Mouse (Mus musculus) midbrain, embryonic 16.5 days (tissue): ENCODE data around the gene Fam13a. TPM values are rescaled to one million over a fixed set of nuclear protein-coding genes. Genes with fewer than 3 reads are reported as not detected.

ENCODE experiments used
- ATAC-seq: fragments of 200-750 bp; cut with Nextera tagmentation; 2 replicates; pipeline ENCODE4 v1.8.0; 2017; ENCODE audit warnings: moderate TSS enrichment
- H3K27ac ChIP-seq: fragments of 300-500 bp; sonication (generic); 2 replicates; pipeline ENCODE4 v1.5.1; 2014; ENCODE audit warnings: mild to moderate bottlenecking, low read length, mixed read lengths
- H3K27me3 ChIP-seq: fragments of 300-500 bp; sonication (generic); 2 replicates; pipeline ENCODE4 v1.6.1; 2014; ENCODE audit warnings: low read depth, low read length, mixed read lengths; ENCODE audit not compliant: control insufficient read depth, insufficient read depth
- H3K36me3 ChIP-seq: fragments of 300-500 bp; sonication (generic); 2 replicates; pipeline ENCODE4 v1.6.1; 2014; ENCODE audit warnings: mild to moderate bottlenecking, low read length, moderate library complexity, mixed read lengths; ENCODE audit not compliant: control insufficient read depth, insufficient read depth
- H3K4me1 ChIP-seq: fragments of 300-500 bp; sonication (generic); 2 replicates; pipeline ENCODE4 v1.6.1; 2014; ENCODE audit warnings: mild to moderate bottlenecking, low read length, mixed read lengths; ENCODE audit not compliant: control insufficient read depth, insufficient read depth
- H3K4me2 ChIP-seq: fragments of 300-500 bp; sonication (generic); 2 replicates; pipeline ENCODE4 v1.6.1; 2014; ENCODE audit warnings: mild to moderate bottlenecking, low read length, mixed read lengths
- H3K4me3 ChIP-seq: fragments of 300-500 bp; sonication (generic); 2 replicates; pipeline ENCODE4 v1.5.1; 2014; ENCODE audit warnings: low read depth, mild to moderate bottlenecking, low read length, moderate library complexity, mixed read lengths
- H3K9ac ChIP-seq: fragments of 300-500 bp; sonication (generic); 2 replicates; pipeline ENCODE4 v1.6.1; 2014; ENCODE audit warnings: low read depth, low read length, mixed read lengths
- H3K9me3 ChIP-seq: fragments of 300-500 bp; sonication (generic); replicated peaks from 2 replicates; pipeline ENCODE4 v1.6.1; 2014; ENCODE audit warnings: mild to moderate bottlenecking, low read length, mixed read lengths; ENCODE audit not compliant: control insufficient read depth, poor library complexity, severe bottlenecking
- WGBS: fragments of 180-500 bp; shearing (Covaris S2); extraction: QIAGEN DNeasy Blood & Tissue Kit; methylation state at CpG from one replicate; pipeline ENCODE4 v1.1.7; 2014; 5-methylcytosine and 5-hydroxymethylcytosine counted together
- polyA plus RNA-seq: library from polyadenylated mRNA; unstranded; fragments of >200 nt; fragmentation: Nextera tagmentation; extraction: Ambion mirVana; gene quantifications from 2 replicates; pipeline ENCODE4 v1.2.1, GENCODE M21; 2015

Gene Fam13a
- polyA plus RNA-seq, 1 experiment from 2014 or later = 13.0 TPM

- Histone ChIP-seq H3K27me3 (no peaks in the 10 kb centered on the region), H3K4me3 (no peak overlapping the region), H3K4me2 (no peak overlapping the region), H3K4me1 (peaks cover 10% of the 10 kb centered on the region), H3K27ac (no peak overlapping the region), H3K9me3 (no peaks in the 10 kb centered on the region), H3K9ac (no peak overlapping the region), H3K36me3 (peaks cover 18% of the 10 kb centered on the region)
- ATAC-seq = no peak
- whole genome bisulfite sequencing = 92% methylated on average over 3 of the region's 3 CpGs
These were observed 125.3 kb downstream of the Fam13a start for GRCm38 (mm10) chr6:58899076-58899475.

GRCm38 (mm10) chr6:58896648-58897047, 127.7 kb downstream of the Fam13a start:
- H3K27ac ChIP-seq = no peak overlapping the region
- ATAC-seq = no peak

GRCm38 (mm10) chr6:58894994-58895393, 129.4 kb downstream of the Fam13a start:
- Histone ChIP-seq H3K36me3 (peaks cover 26% of the 10 kb centered on the region), H3K27me3 (no peaks in the 10 kb centered on the region), H3K4me1 (no peaks in the 10 kb centered on the region), H3K27ac (no peak overlapping the region), H3K9ac (no peak overlapping the region), H3K4me3 (no peak overlapping the region), H3K4me2 (no peak overlapping the region), H3K9me3 (no peaks in the 10 kb centered on the region)
- 88% methylated on average over 4 of the region's 4 CpGs for WGBS
- ATAC-seq = no peak

More at GRCm38 (mm10) chr6:58896648-58897047, 127.7 kb downstream of the Fam13a start:
- H3K9me3 ChIP-seq = no peaks in the 10 kb centered on the region
- no peak overlapping the region for H3K9ac ChIP-seq
- H3K4me1 ChIP-seq = no peaks in the 10 kb centered on the region
- no peak overlapping the region for H3K4me3 ChIP-seq
- 78% methylated on average over 3 of the region's 3 CpGs for WGBS
- H3K36me3 ChIP-seq = peaks cover 20% of the 10 kb centered on the region
- H3K4me2 ChIP-seq = no peak overlapping the region
- no peaks in the 10 kb centered on the region for H3K27me3 ChIP-seq

GRCm38 (mm10) chr6:58893307-58893706, 131.0 kb downstream of the Fam13a start:
- Histone ChIP-seq H3K27ac (no peak overlapping the region), H3K36me3 (peaks cover 32% of the 10 kb centered on the region), H3K9me3 (no peaks in the 10 kb centered on the region), H3K4me3 (no peak overlapping the region), H3K27me3 (no peaks in the 10 kb centered on the region), H3K4me2 (no peak overlapping the region), H3K9ac (no peak overlapping the region), H3K4me1 (no peaks in the 10 kb centered on the region)
- no peak for ATAC-seq
- WGBS = 94% methylated on average over 6 of the region's 6 CpGs

GRCm38 (mm10) chr6:58889917-58890316, 134.4 kb downstream of the Fam13a start:
- Histone ChIP-seq H3K4me2 (no peak overlapping the region), H3K36me3 (peaks cover 15% of the 10 kb centered on the region), H3K27me3 (no peaks in the 10 kb centered on the region), H3K9ac (no peak overlapping the region), H3K4me3 (no peak overlapping the region), H3K4me1 (no peaks in the 10 kb centered on the region), H3K27ac (no peak overlapping the region), H3K9me3 (no peaks in the 10 kb centered on the region)
- 92% methylated on average over 3 of the region's 3 CpGs for WGBS
- no peak for ATAC-seq

GRCm38 (mm10) chr6:58882271-58882670, 142.1 kb downstream of the Fam13a start:
- Histone ChIP-seq H3K9ac (no peak overlapping the region), H3K36me3 (no peaks in the 10 kb centered on the region; the same call in 1 of the 2 replicates), H3K27ac (no peak overlapping the region), H3K27me3 (no peaks in the 10 kb centered on the region), H3K9me3 (no peaks in the 10 kb centered on the region), H3K4me1 (no peaks in the 10 kb centered on the region), H3K4me2 (no peak overlapping the region), H3K4me3 (no peak overlapping the region)
- ATAC-seq = no peak
- WGBS = 74% methylated on average over 6 of the region's 6 CpGs

Other genes starting within 250 kb of the Fam13a start
- gene Herc3, start 193.1 kb downstream of the Fam13a start, polyA plus RNA-seq = 29.8 and 31.9 TPM in 2 replicates
- gene Nap1l5, start 117.5 kb downstream of the Fam13a start, polyA plus RNA-seq = 310 and 365 TPM in 2 replicates
- gene Tigd2, start 184.3 kb upstream of the Fam13a start, polyA plus RNA-seq = 11.6 and 11.7 TPM in 2 replicates